Mouse (Mus musculus) megakaryocyte progenitor cell, adult 5-6 weeks (primary cell): Measurements from ENCODE around the gene Thumpd1. TPM values are rescaled to one million over a fixed set of nuclear protein-coding genes. Genes with fewer than 3 reads are reported as not detected.
"Not testable (repeated sequence)": the region's sequence is repeated elsewhere in the genome, so short reads cannot be mapped to it uniquely, and the experiment has no call there.

Source experiments
- ATAC-seq: replicated peaks from 2 replicates; pipeline ENCODE4 v1.8.0; 2016; ENCODE audit warnings: mild to moderate bottlenecking, moderate TSS enrichment, inconsistent platforms; ENCODE audit not compliant: poor library complexity
- total RNA-seq, 2 experiments: library from RNA; stranded (forward) in 1 of 2; stranded (reverse) in 1 of 2; fragments of 157-497, 149-512 nt in 1 of 2; fragments of 200-1000 nt in 1 of 2; gene quantifications; 2 replicates each; pipeline versions ENCODE4 v1.2.3 to v1.2.4; 2015 to 2017

The Thumpd1 gene
- total RNA-seq (2015) (40.7 and 42.7 TPM in 2 replicates), total RNA-seq (2017) (107 and 127 TPM in 2 replicates)

- ATAC-seq: peak; percentile 95
Measured at GRCm38 (mm10) chr7:119720253-119720946, at the start of gene Thumpd1. Thumpd1 (minus strand) TSS chr7:119720798.

- no peak for ATAC-seq
Measured at GRCm38 (mm10) chr7:119769895-119770294, 49.3 kb upstream of the Thumpd1 start.

GRCm38 (mm10) chr7:119766996-119767395 is 46.4 kb upstream of the Thumpd1 start:
- ATAC-seq: no peak

- no peak for ATAC-seq
Measured at GRCm38 (mm10) chr7:119764377-119764776, 43.8 kb upstream of the Thumpd1 start.

GRCm38 (mm10) chr7:119762166-119762697 is 41.6 kb upstream of the Thumpd1 start:
- ATAC-seq: no peak

- ATAC-seq: no peak
Measured at GRCm38 (mm10) chr7:119760527-119760951, 39.9 kb upstream of the Thumpd1 start, which contains the start of gene Acsm3. Acsm3 (plus strand) TSS chr7:119760923.

- no peak for ATAC-seq
Measured at GRCm38 (mm10) chr7:119753696-119754095, 33.1 kb upstream of the Thumpd1 start.

- no peak for ATAC-seq
Measured at GRCm38 (mm10) chr7:119749942-119750341, 29.3 kb upstream of the Thumpd1 start.

GRCm38 (mm10) chr7:119748761-119749160 is 28.2 kb upstream of the Thumpd1 start:
- no peak for ATAC-seq

- no peak for ATAC-seq
Measured at GRCm38 (mm10) chr7:119745869-119746268, 25.3 kb upstream of the Thumpd1 start.

- ATAC-seq: peak; percentile 94
Measured at GRCm38 (mm10) chr7:119744321-119744720, 23.7 kb upstream of the Thumpd1 start.

GRCm38 (mm10) chr7:119739798-119740468 is 19.3 kb upstream of the Thumpd1 start:
- ATAC-seq: peak; percentile 56

GRCm38 (mm10) chr7:119738877-119739276 is 18.3 kb upstream of the Thumpd1 start:
- no peak for ATAC-seq

GRCm38 (mm10) chr7:119731262-119731661 is 10.7 kb upstream of the Thumpd1 start:
- not testable (repeated sequence) for ATAC-seq

GRCm38 (mm10) chr7:119727621-119728020 is 7.0 kb upstream of the Thumpd1 start:
- ATAC-seq: no peak

GRCm38 (mm10) chr7:119720947-119721310 is 331 bp upstream of the Thumpd1 start:
- ATAC-seq: peak; percentile 26

- no peak for ATAC-seq
Measured at GRCm38 (mm10) chr7:119714111-119714510, 6.5 kb downstream of the Thumpd1 start.

- no peak for ATAC-seq
Measured at GRCm38 (mm10) chr7:119694926-119695325, 25.7 kb downstream of the Thumpd1 start.

GRCm38 (mm10) chr7:119692302-119692701 is 28.3 kb downstream of the Thumpd1 start:
- no peak for ATAC-seq

- no peak for ATAC-seq
Measured at GRCm38 (mm10) chr7:119689726-119690125, 30.9 kb downstream of the Thumpd1 start, which contains the start of gene Acsm4. Acsm4 (plus strand) TSS chr7:119690026.

GRCm38 (mm10) chr7:119682699-119683098 is 37.9 kb downstream of the Thumpd1 start:
- ATAC-seq: no peak

- no peak for ATAC-seq
Measured at GRCm38 (mm10) chr7:119680107-119680506, 40.5 kb downstream of the Thumpd1 start.
